Mouse (Mus musculus) bone marrow, adult 2 months (tissue): ENCODE results near the gene Scn1b.

Experiments used
- CTCF ChIP-seq: fragments of 200-500 bp; IDR thresholded peaks from 2 replicates; pipeline ENCODE4 v1.5.1; 2011; ENCODE audit warnings: low read length, control low read depth; ENCODE audit not compliant: control insufficient read depth, insufficient read depth
- POLR2A ChIP-seq: fragments of 200-500 bp; IDR thresholded peaks from 2 replicates; pipeline ENCODE4 v1.6.1; 2011; ENCODE audit warnings: low read depth, mild to moderate bottlenecking, control low read depth, low read length, borderline replicate concordance; ENCODE audit not compliant: control insufficient read depth

- no peak for TF ChIP-seq CTCF
- TF ChIP-seq POLR2A: no peak
These were observed 27.8 kb downstream of the Scn1b start for GRCm38 (mm10) chr7:31098697-31099611.
